Mouse (Mus musculus) liver, adult 2 months (tissue): Measurements from ENCODE around the gene Arid5b.

ENCODE experiments used
- CTCF ChIP-seq: fragments of 200-500 bp; IDR thresholded peaks from 2 replicates; pipeline ENCODE4 v1.5.1; 2011; ENCODE audit warnings: low read depth, low read length, control low read depth
- POLR2A ChIP-seq: fragments of 200-500 bp; IDR thresholded peaks from 2 replicates; pipeline ENCODE4 v1.6.1; 2011; ENCODE audit warnings: low read length, control low read depth; ENCODE audit not compliant: insufficient read depth; ENCODE audit errors: extremely low read depth

GRCm38 (mm10) chr10:68230653-68231384 is 47.7 kb downstream of the Arid5b start:
- TF ChIP-seq POLR2A (no peak), CTCF (no peak)
